Comparison of ENCODE assay signal across 9 mouse cellular contexts in the genomic region with DNA sequence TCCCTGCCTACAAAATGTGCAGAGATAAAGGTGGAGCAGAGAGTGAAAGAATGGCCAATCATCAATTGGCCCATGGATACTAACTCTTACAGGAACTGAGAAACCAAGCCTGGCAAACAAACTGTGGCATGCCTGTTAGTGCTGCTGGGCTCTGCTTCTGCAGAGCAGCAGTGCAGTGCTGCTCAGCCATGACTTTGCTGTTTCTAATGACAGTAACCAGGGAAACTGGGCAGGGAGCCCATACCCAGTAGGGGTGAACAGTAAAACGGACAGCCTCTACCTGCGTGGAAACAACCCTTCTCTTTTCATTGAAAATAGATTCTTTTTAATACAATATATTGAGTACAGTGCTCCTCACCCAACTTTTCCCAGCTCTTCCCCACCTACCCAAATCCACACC.
DNase-seq lines count a peak whose midpoint lies in the region; ATAC-seq and TF ChIP-seq lines count a peak whose summit lies in the region.
"Had no signal": no experiment of that assay in that cellular context is flagged by ENCODE, and none has a peak within 500 bp of the region (broad histone marks: within the 10 kb centered on the region; RNA-seq: fewer than 3 reads in every experiment).

No protein-coding gene starts in this region.

- no peaks in the 10 kb centered on the region for H3K27me3 ChIP-seq in hindbrain, postnatal 0 days (ENCODE audit: insufficient read depth, low read length)
- no peaks in the 10 kb centered on the region for H3K27me3 ChIP-seq in midbrain, postnatal 0 days (ENCODE audit: insufficient read depth, low read length)

- no peak overlapping the region for H3K4me3 ChIP-seq in hindbrain, postnatal 0 days (ENCODE audit: low read length)
- H3K4me3 ChIP-seq in midbrain, postnatal 0 days (ENCODE audit: low read depth, low read length): no peak overlapping the region

- no peak overlapping the region for H3K4me2 ChIP-seq in hindbrain, postnatal 0 days (ENCODE audit: low read depth, low read length)
- no peak overlapping the region for H3K4me2 ChIP-seq in midbrain, postnatal 0 days (ENCODE audit: low read depth, low read length, poor library complexity, severe bottlenecking)

- peak; percentile 85 for DNase-seq in heart, adult 11 months
- no peak for DNase-seq in heart, postnatal 25 days (ENCODE audit: low spot score)
- DNase-seq in ovary, postnatal 14 days (ENCODE audit: low spot score): peak; percentile 12
- no peak for DNase-seq in ovary, postnatal 10 days (ENCODE audit: low spot score)
- DNase-seq in hindbrain, postnatal 0 days (ENCODE audit: low spot score): peak; percentile 66
- DNase-seq in midbrain, postnatal 0 days (ENCODE audit: low spot score): peak; percentile 60
- DNase-seq in retina, postnatal 1 day: no peak

- no peak overlapping the region for H3K9ac ChIP-seq in hindbrain, postnatal 0 days (replicated peaks; ENCODE audit: low read length)
- no peak overlapping the region for H3K9ac ChIP-seq in midbrain, postnatal 0 days (replicated peaks; ENCODE audit: low read length, poor library complexity, severe bottlenecking)

- H3K9me3 ChIP-seq in hindbrain, postnatal 0 days (ENCODE audit: low read length): no peaks in the 10 kb centered on the region
- no peaks in the 10 kb centered on the region for H3K9me3 ChIP-seq in midbrain, postnatal 0 days (ENCODE audit: low read length)

- H3K36me3 ChIP-seq in hindbrain, postnatal 0 days (ENCODE audit: insufficient read depth, low read length): no peaks in the 10 kb centered on the region
- H3K36me3 ChIP-seq in midbrain, postnatal 0 days (ENCODE audit: insufficient read depth, low read length): no peaks in the 10 kb centered on the region

- peak; percentile 56; the same call in 1 of the 2 replicates for ATAC-seq in hindbrain, postnatal 0 days
- 0 out of 2 replicates have a peak, but pooled peaks have one; percentile 28 for ATAC-seq in midbrain, postnatal 0 days (ENCODE audit: low FRiP score)
- no peak for ATAC-seq in frontal cortex, adult (ENCODE audit: low TSS enrichment)

- WGBS in hindbrain, postnatal 0 days: 20% methylated on average over 2 of the region's 2 CpGs
- 39% methylated on average over 2 of the region's 2 CpGs for WGBS in midbrain, postnatal 0 days

- no peaks in the 10 kb centered on the region for H3K4me1 ChIP-seq in hindbrain, postnatal 0 days (ENCODE audit: insufficient read depth, low read length)
- no peaks in the 10 kb centered on the region for H3K4me1 ChIP-seq in midbrain, postnatal 0 days (ENCODE audit: insufficient read depth, low read length)

- no peak overlapping the region for H3K27ac ChIP-seq in hindbrain, postnatal 0 days
- H3K27ac ChIP-seq in midbrain, postnatal 0 days (ENCODE audit: low read depth, low read length): no peak overlapping the region
- H3K27ac ChIP-seq: macrophage had no signal

- intact Hi-C loops in heart, postnatal 25 days (cut with DNase I): no loop called here

- TF ChIP-seq CTCF in hindbrain, postnatal 0 days (IDR thresholded peaks at IDR 0.05; ENCODE audit: low read depth): no peak
- no peak for TF ChIP-seq CTCF in midbrain, postnatal 0 days (IDR thresholded peaks at IDR 0.05)

Comparison
In these comparisons a context has a peak if more than half of its experiments do, and no peak if none do; other contexts are left out.
1. DNase-seq: peak in heart, adult 11 months (single experiment), ovary, postnatal 14 days (single experiment), hindbrain, postnatal 0 days (single experiment) and midbrain, postnatal 0 days (single experiment); none in heart, postnatal 25 days (single experiment), ovary, postnatal 10 days (single experiment) and retina, postnatal 1 day (single experiment).